Mouse (Mus musculus): Measurements from ENCODE around the gene Utrn. TPM values are rescaled to one million over a fixed set of nuclear protein-coding genes. Genes with fewer than 3 reads are reported as not detected.

Utrn gene
- polyA plus RNA-seq, 1 experiment: 13.9 TPM

GRCm38 (mm10) chr10:12574760-12575159 is 294.4 kb downstream of the Utrn start:
- Histone ChIP-seq H3K36me3 (ENCODE audit: control insufficient read depth, insufficient read depth) (no peaks in the 10 kb centered on the region), H3ac (ENCODE audit: control insufficient read depth, insufficient read length) (no peak overlapping the region), H3K79me2 (ENCODE audit: control insufficient read depth, insufficient read depth) (no peaks in the 10 kb centered on the region), H3K4me2 (ENCODE audit: low read depth) (no peak overlapping the region), H3K27me3 (ENCODE audit: control insufficient read depth, insufficient read depth, insufficient read length) (no peaks in the 10 kb centered on the region), H3K4me3 (no peak overlapping the region)
- TF ChIP-seq TCF3 (IDR thresholded peaks at IDR 0.05; ENCODE audit: insufficient read length, low read depth) (no peak), POLR2A (IDR thresholded peaks at IDR 0.05; ENCODE audit: insufficient read length, low read depth) (no peak), TCF12 (IDR thresholded peaks at IDR 0.05; ENCODE audit: insufficient read depth, poor library complexity, severe bottlenecking) (no peak), MYOG (IDR thresholded peaks at IDR 0.05; ENCODE audit: control insufficient read depth in 1 of 3, insufficient read depth in 1 of 3, insufficient read length in 2 of 3, low read depth in 2 of 3) (no peak), USF1 (IDR thresholded peaks at IDR 0.05; ENCODE audit: low read depth) (no peak), E2F4 (IDR thresholded peaks at IDR 0.05; ENCODE audit: insufficient read depth) (no peak), POLR2AphosphoS2 (IDR thresholded peaks at IDR 0.05; ENCODE audit: insufficient read length, low read depth) (no peak), REST (IDR thresholded peaks at IDR 0.05; ENCODE audit: insufficient read depth, insufficient read length) (no peak), MYOD1 (IDR thresholded peaks at IDR 0.05; ENCODE audit: control insufficient read depth in 1 of 3, insufficient read length in 2 of 3, low read depth in 2 of 3) (no peak), MAX (IDR thresholded peaks at IDR 0.05; ENCODE audit: low read depth) (no peak), CEBPB (IDR thresholded peaks at IDR 0.05; ENCODE audit: insufficient read depth, poor library complexity, severe bottlenecking) (no peak), SRF (IDR thresholded peaks at IDR 0.05; ENCODE audit: control insufficient read depth, insufficient read length, low read depth) (no peak)

- Histone ChIP-seq H3K4me2 (ENCODE audit: low read depth) (peak overlapping the region; percentile 49), H3K4me3 (no peak overlapping the region)
- TF ChIP-seq MYOG (IDR thresholded peaks at IDR 0.05; ENCODE audit: control insufficient read depth in 1 of 3, insufficient read depth in 1 of 3, insufficient read length in 2 of 3, low read depth in 2 of 3) (no peak), USF1 (IDR thresholded peaks at IDR 0.05; ENCODE audit: low read depth) (no peak), TCF3 (IDR thresholded peaks at IDR 0.05; ENCODE audit: insufficient read length, low read depth) (no peak), POLR2AphosphoS2 (IDR thresholded peaks at IDR 0.05; ENCODE audit: insufficient read length, low read depth) (no peak)
Measured at GRCm38 (mm10) chr10:12573601-12574000, 295.6 kb downstream of the Utrn start.

GRCm38 (mm10) chr10:12572759-12573158 is 296.4 kb downstream of the Utrn start:
- Histone ChIP-seq H3K27me3 (ENCODE audit: control insufficient read depth, insufficient read depth, insufficient read length) (no peaks in the 10 kb centered on the region), H3K4me3 (no peak overlapping the region), H3ac (ENCODE audit: control insufficient read depth, insufficient read length) (no peak overlapping the region), H3K36me3 (ENCODE audit: control insufficient read depth, insufficient read depth) (no peaks in the 10 kb centered on the region), H3K4me2 (ENCODE audit: low read depth) (no peak overlapping the region), H3K79me2 (ENCODE audit: control insufficient read depth, insufficient read depth) (no peaks in the 10 kb centered on the region)
- TF ChIP-seq E2F4 (IDR thresholded peaks at IDR 0.05; ENCODE audit: insufficient read depth) (no peak), USF1 (IDR thresholded peaks at IDR 0.05; ENCODE audit: low read depth) (no peak), TCF3 (IDR thresholded peaks at IDR 0.05; ENCODE audit: insufficient read length, low read depth) (no peak), MYOD1 (IDR thresholded peaks at IDR 0.05; ENCODE audit: control insufficient read depth in 1 of 3, insufficient read length in 2 of 3, low read depth in 2 of 3) (no peak), MYOG (IDR thresholded peaks at IDR 0.05; ENCODE audit: control insufficient read depth in 1 of 3, insufficient read depth in 1 of 3, insufficient read length in 2 of 3, low read depth in 2 of 3) (no peak), SRF (IDR thresholded peaks at IDR 0.05; ENCODE audit: control insufficient read depth, insufficient read length, low read depth) (no peak), CEBPB (IDR thresholded peaks at IDR 0.05; ENCODE audit: insufficient read depth, poor library complexity, severe bottlenecking) (no peak), POLR2A (IDR thresholded peaks at IDR 0.05; ENCODE audit: insufficient read length, low read depth) (no peak), TCF12 (IDR thresholded peaks at IDR 0.05; ENCODE audit: insufficient read depth, poor library complexity, severe bottlenecking) (no peak), MAX (IDR thresholded peaks at IDR 0.05; ENCODE audit: low read depth) (no peak), REST (IDR thresholded peaks at IDR 0.05; ENCODE audit: insufficient read depth, insufficient read length) (no peak), POLR2AphosphoS2 (IDR thresholded peaks at IDR 0.05; ENCODE audit: insufficient read length, low read depth) (no peak)

More at GRCm38 (mm10) chr10:12573601-12574000, 295.6 kb downstream of the Utrn start:
- no peaks in the 10 kb centered on the region for H3K79me2 ChIP-seq (ENCODE audit: control insufficient read depth, insufficient read depth)
- H3K27me3 ChIP-seq (ENCODE audit: control insufficient read depth, insufficient read depth, insufficient read length): no peaks in the 10 kb centered on the region
- no peak overlapping the region for H3ac ChIP-seq (ENCODE audit: control insufficient read depth, insufficient read length)
- H3K36me3 ChIP-seq (ENCODE audit: control insufficient read depth, insufficient read depth): no peaks in the 10 kb centered on the region

- Histone ChIP-seq H3K79me2 (ENCODE audit: control insufficient read depth, insufficient read depth) (no peaks in the 10 kb centered on the region), H3K27me3 (ENCODE audit: control insufficient read depth, insufficient read depth, insufficient read length) (no peaks in the 10 kb centered on the region), H3ac (ENCODE audit: control insufficient read depth, insufficient read length) (no peak overlapping the region), H3K4me2 (ENCODE audit: low read depth) (no peak overlapping the region), H3K36me3 (ENCODE audit: control insufficient read depth, insufficient read depth) (no peaks in the 10 kb centered on the region), H3K4me3 (no peak overlapping the region)
- TF ChIP-seq MYOG (IDR thresholded peaks at IDR 0.05; ENCODE audit: control insufficient read depth in 1 of 3, insufficient read depth in 1 of 3, insufficient read length in 2 of 3, low read depth in 2 of 3) (no peak), TCF12 (IDR thresholded peaks at IDR 0.05; ENCODE audit: insufficient read depth, poor library complexity, severe bottlenecking) (no peak), TCF3 (IDR thresholded peaks at IDR 0.05; ENCODE audit: insufficient read length, low read depth) (no peak), MYOD1 (IDR thresholded peaks at IDR 0.05; ENCODE audit: control insufficient read depth in 1 of 3, insufficient read length in 2 of 3, low read depth in 2 of 3) (no peak), CEBPB (IDR thresholded peaks at IDR 0.05; ENCODE audit: insufficient read depth, poor library complexity, severe bottlenecking) (no peak), POLR2AphosphoS2 (IDR thresholded peaks at IDR 0.05; ENCODE audit: insufficient read length, low read depth) (no peak), REST (IDR thresholded peaks at IDR 0.05; ENCODE audit: insufficient read depth, insufficient read length) (no peak)
Measured at GRCm38 (mm10) chr10:12564425-12564824, 304.7 kb downstream of the Utrn start.

GRCm38 (mm10) chr10:12558810-12559209 is 310.4 kb downstream of the Utrn start:
- no peaks in the 10 kb centered on the region for H3K36me3 ChIP-seq (ENCODE audit: control insufficient read depth, insufficient read depth)
- no peaks in the 10 kb centered on the region for H3K79me2 ChIP-seq (ENCODE audit: control insufficient read depth, insufficient read depth)
- no peak for TF ChIP-seq E2F4 (IDR thresholded peaks at IDR 0.05; ENCODE audit: insufficient read depth)
- no peak for TF ChIP-seq CEBPB (IDR thresholded peaks at IDR 0.05; ENCODE audit: insufficient read depth, poor library complexity, severe bottlenecking)
- no peak for TF ChIP-seq POLR2A (IDR thresholded peaks at IDR 0.05; ENCODE audit: insufficient read length, low read depth)
- no peaks in the 10 kb centered on the region for H3K27me3 ChIP-seq (ENCODE audit: control insufficient read depth, insufficient read depth, insufficient read length)
- no peak overlapping the region for H3K4me3 ChIP-seq
- H3K4me2 ChIP-seq (ENCODE audit: low read depth): no peak overlapping the region
- no peak overlapping the region for H3ac ChIP-seq (ENCODE audit: control insufficient read depth, insufficient read length)

Data from myocyte (in vitro differentiated cells).